Mouse (Mus musculus) E14TG2a.4 (cell line): Measurements from ENCODE around the gene P4ha2.

ENCODE experiments used
- CTCF ChIP-seq: conservative IDR thresholded peaks from 2 replicates; pipeline ENCODE4 v1.5.1; 2014; ENCODE audit warnings: low read length
- NANOG ChIP-seq: IDR thresholded peaks from 2 replicates; pipeline ENCODE4 v1.6.1; 2014; ENCODE audit warnings: borderline replicate concordance, low read length, mixed read lengths
- POU5F1 ChIP-seq: IDR thresholded peaks from 2 replicates; pipeline ENCODE4 v1.6.1; 2014; ENCODE audit warnings: low read length, borderline replicate concordance

DNA sequence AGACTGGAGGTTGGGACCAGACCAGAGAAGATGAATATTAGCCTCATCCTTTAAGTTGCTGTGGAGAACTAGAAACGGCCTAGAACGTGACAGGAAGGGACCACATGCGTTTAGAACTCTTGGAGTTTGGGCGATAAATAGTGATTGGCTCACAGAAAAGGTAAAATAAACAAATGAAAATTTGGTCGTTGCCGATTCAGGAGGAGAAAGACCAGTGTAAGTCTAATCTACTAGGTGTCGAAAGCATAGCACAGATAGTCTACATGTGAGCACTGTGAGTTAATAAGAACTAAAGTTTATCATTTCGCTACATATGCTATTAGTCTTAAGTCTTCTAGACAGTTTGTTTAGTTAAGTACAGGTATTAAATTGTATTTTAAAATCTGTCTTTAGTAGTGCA lies 30.1 kb downstream of the P4ha2 start:
- TF ChIP-seq CTCF (no peak), POU5F1 (no peak), NANOG (no peak)
